Mouse (Mus musculus) ES-E14 (cell line): ENCODE measurements around the gene Smarcal1.

Source experiments
- MAFK ChIP-seq: IDR thresholded peaks from 2 replicates; pipeline ENCODE4 v1.6.1; 2014; ENCODE audit warnings: mild to moderate bottlenecking, low read depth, low read length, inconsistent platforms; ENCODE audit not compliant: insufficient read depth
- ZNF384 ChIP-seq: IDR thresholded peaks from 2 replicates; pipeline ENCODE4 v1.6.1; 2012; ENCODE audit warnings: low read depth, low read length, inconsistent platforms

GRCm38 (mm10) chr1:72595686-72596085 lies 12.6 kb downstream of the Smarcal1 start:
- TF ChIP-seq MAFK (no peak), ZNF384 (no peak)
